Comparison of ENCODE assay signal across 11 mouse cellular contexts in genomic region chr9:61376650-61377049, GRCm38 (mm10). TPM values are rescaled to one million over a fixed set of nuclear protein-coding genes. Genes with fewer than 3 reads are reported as not detected.
DNase-seq lines count a peak whose midpoint lies in the region; ATAC-seq and TF ChIP-seq lines count a peak whose summit lies in the region.
"Had no signal": no experiment of that assay in that cellular context is flagged by ENCODE, and none has a peak within 500 bp of the region (broad histone marks: within the 10 kb centered on the region; RNA-seq: fewer than 3 reads in every experiment).

No protein-coding gene starts in this region.

- no peak for ATAC-seq in embryonic facial prominence, embryonic 14.5 days (ENCODE audit: low read depth)
- no peak for ATAC-seq in intestine, embryonic 15.5 days
- no peak for ATAC-seq in midbrain, embryonic 16.5 days

- TF ChIP-seq CTCF in heart, adult 2 months (IDR thresholded peaks at IDR 0.05), result no peak

- no peak overlapping the region for H3K4me3 ChIP-seq in heart, adult 2 months
- peak overlapping the region; percentile 86 for H3K4me3 ChIP-seq in embryonic facial prominence, embryonic 14.5 days (ENCODE audit: low read depth, low read length)
- H3K4me3 ChIP-seq in intestine, embryonic 15.5 days (replicated peaks), result no peak overlapping the region
- peak overlapping the region; percentile 30 for H3K4me3 ChIP-seq in midbrain, embryonic 16.5 days (ENCODE audit: low read depth, low read length)

- no peak for TF ChIP-seq POLR2A in heart, adult 2 months (IDR thresholded peaks at IDR 0.05; ENCODE audit: insufficient read depth, low read depth, low read length)

- intact Hi-C loops in heart, adult 2 months (cut with DNase I), result no loop called here
- intact Hi-C loops in heart, postnatal 10 days (cut with DNase I), result loop anchor here (5.0 kb wide), 1 partner anchor 281 kb away; no protein-coding TSS in a partner anchor

- H3K27ac ChIP-seq in heart, adult 2 months, result no peak overlapping the region
- H3K27ac ChIP-seq in embryonic facial prominence, embryonic 14.5 days (replicated peaks; ENCODE audit: low read depth, low read length), result no peak overlapping the region
- H3K27ac ChIP-seq in intestine, embryonic 15.5 days, result no peak overlapping the region
- no peak overlapping the region for H3K27ac ChIP-seq in midbrain, embryonic 16.5 days (ENCODE audit: low read length)

- H3K9me3 ChIP-seq in embryonic facial prominence, embryonic 14.5 days (ENCODE audit: control insufficient read depth, low read length), result no peaks in the 10 kb centered on the region
- H3K9me3 ChIP-seq in intestine, embryonic 15.5 days, result no peaks in the 10 kb centered on the region
- H3K9me3 ChIP-seq in midbrain, embryonic 16.5 days (replicated peaks; ENCODE audit: control insufficient read depth, low read length, poor library complexity, severe bottlenecking), result no peaks in the 10 kb centered on the region

- no peak for TF ChIP-seq EP300 in heart, adult 2 months (IDR thresholded peaks at IDR 0.05; ENCODE audit: insufficient read depth, low read depth, low read length)

- WGBS in heart, adult 2 months, result 52% methylated on average over 3 of the region's 3 CpGs
- WGBS in embryonic facial prominence, embryonic 14.5 days, result 25% methylated on average over 3 of the region's 3 CpGs
- WGBS in intestine, embryonic 15.5 days, result 49% methylated on average over 3 of the region's 3 CpGs
- 34% methylated on average over 3 of the region's 3 CpGs for WGBS in midbrain, embryonic 16.5 days

- peaks cover 9% of the 10 kb centered on the region for H3K4me1 ChIP-seq in heart, adult 2 months (ENCODE audit: control insufficient read depth, insufficient read depth, low read length)
- peaks cover 60% of the 10 kb centered on the region for H3K4me1 ChIP-seq in embryonic facial prominence, embryonic 14.5 days (ENCODE audit: control insufficient read depth, insufficient read depth, low read length)
- peaks cover 68% of the 10 kb centered on the region for H3K4me1 ChIP-seq in intestine, embryonic 15.5 days (replicated peaks)
- peaks cover 70% of the 10 kb centered on the region for H3K4me1 ChIP-seq in midbrain, embryonic 16.5 days (ENCODE audit: control insufficient read depth, insufficient read depth, low read length)

- DNase-seq in heart, adult 11 months, result peak; percentile 84
- no peak for DNase-seq in heart, adult 2 months
- peak; percentile 45 for DNase-seq in embryonic facial prominence, embryonic 14.5 days (ENCODE audit: low spot score)
- no peak for DNase-seq in adrenal gland, postnatal 4 days (ENCODE audit: low spot score in 2 of 2)
- no peak for DNase-seq in layer of hippocampus, adult 9-10 months (ENCODE audit: low spot score)
- no peak for DNase-seq in heart, postnatal 10 days
- DNase-seq: B cell, adult 2 months; cerebellum, postnatal 14 days; gastrocnemius, postnatal 10 days had no signal

- no peak overlapping the region for H3K9ac ChIP-seq in heart, adult 2 months (ENCODE audit: low read depth, low read length)
- H3K9ac ChIP-seq in embryonic facial prominence, embryonic 14.5 days (ENCODE audit: low read depth, low read length), result no peak overlapping the region
- H3K9ac ChIP-seq in intestine, embryonic 15.5 days, result 0 out of 2 replicates have a peak overlapping the region, but pooled peaks have one; percentile 20
- H3K9ac ChIP-seq in midbrain, embryonic 16.5 days (ENCODE audit: low read depth, low read length), result no peak overlapping the region; the same call in 1 of the 2 replicates

- peaks cover 2% of the 10 kb centered on the region; the same call in 1 of the 2 replicates for H3K27me3 ChIP-seq in heart, adult 2 months (ENCODE audit: control insufficient read depth, insufficient read depth, low read length)
- H3K27me3 ChIP-seq in embryonic facial prominence, embryonic 14.5 days (replicated peaks; ENCODE audit: control insufficient read depth, insufficient read depth, low read length), result no peaks in the 10 kb centered on the region
- no peaks in the 10 kb centered on the region for H3K27me3 ChIP-seq in intestine, embryonic 15.5 days (replicated peaks)
- H3K27me3 ChIP-seq in midbrain, embryonic 16.5 days (ENCODE audit: control insufficient read depth, insufficient read depth, low read depth, low read length), result no peaks in the 10 kb centered on the region

- peak overlapping the region; percentile 95 for H3K4me2 ChIP-seq in embryonic facial prominence, embryonic 14.5 days (ENCODE audit: low read depth, low read length)
- peak overlapping the region; percentile 38; the same call in 1 of the 2 replicates for H3K4me2 ChIP-seq in intestine, embryonic 15.5 days (replicated peaks)
- peak overlapping the region; percentile 94 for H3K4me2 ChIP-seq in midbrain, embryonic 16.5 days (ENCODE audit: low read length)

- H3K79me2 ChIP-seq in heart, adult 2 months (replicated peaks; ENCODE audit: control insufficient read depth, insufficient read depth, low read length), result no peaks in the 10 kb centered on the region

- no peaks in the 10 kb centered on the region; the same call in 1 of the 2 replicates for H3K36me3 ChIP-seq in heart, adult 2 months (ENCODE audit: control insufficient read depth, insufficient read depth, low read length)
- H3K36me3 ChIP-seq in embryonic facial prominence, embryonic 14.5 days (ENCODE audit: control insufficient read depth, insufficient read depth, low read length), result peaks cover 44% of the 10 kb centered on the region
- H3K36me3 ChIP-seq in intestine, embryonic 15.5 days, result peaks cover 3% of the 10 kb centered on the region; the same call in 1 of the 2 replicates
- no peaks in the 10 kb centered on the region for H3K36me3 ChIP-seq in midbrain, embryonic 16.5 days (ENCODE audit: control insufficient read depth, insufficient read depth, low read length)

RNA-seq across cellular contexts. Expression of gene Tle3, which starts 4.5 kb away (rescaled TPM):
- 10 to 100 TPM; 16.5 to 16.8 TPM for total RNA-seq in heart, adult 2 months (2021)
- 15.7 and 16.6 TPM in 2 replicates for polyA plus RNA-seq in heart, adult 2 months (2012; rRNA removed)
- 25.5 and 31.4 TPM in 2 replicates for polyA plus RNA-seq in embryonic facial prominence, embryonic 14.5 days (2014; fragmentation: Nextera tagmentation; extraction: Ambion mirVana)
- 18.6 and 20.3 TPM in 2 replicates for polyA plus RNA-seq in intestine, embryonic 15.5 days (2015; fragmentation: Nextera tagmentation; extraction: Ambion mirVana)
- polyA plus RNA-seq in midbrain, embryonic 16.5 days (2015; fragmentation: Nextera tagmentation; extraction: Ambion mirVana), result 27.4 and 29.7 TPM in 2 replicates
- 100 to 1,000 TPM; 105 to 116 TPM for total RNA-seq in adrenal gland, postnatal 4 days (2021)
- 10 to 100 TPM; 26.9 to 27.4 TPM for total RNA-seq in heart, postnatal 10 days (2021)

Comparison
In these comparisons a context has a peak if more than half of its experiments do, and no peak if none do; other contexts are left out.
1. DNase-seq: peak in heart, adult 11 months (single experiment) and embryonic facial prominence, embryonic 14.5 days (single experiment); none in heart, adult 2 months (0 of 2), adrenal gland, postnatal 4 days (0 of 2), layer of hippocampus, adult 9-10 months (single experiment) and heart, postnatal 10 days (0 of 2).
2. H3K4me3 ChIP-seq: peak in embryonic facial prominence, embryonic 14.5 days (single experiment) and midbrain, embryonic 16.5 days (single experiment); none in heart, adult 2 months (single experiment) and intestine, embryonic 15.5 days (single experiment).
3. H3K4me2 ChIP-seq: peak in every context shown above with its lines; median percentile 95 in embryonic facial prominence, embryonic 14.5 days; 94 in midbrain, embryonic 16.5 days; 38 in intestine, embryonic 15.5 days.